Mouse (Mus musculus): ENCODE measurements at regions not wholly inside any gene's neighbourhood (a gene's known extent, or its start where the extent isn't known, plus 50 kb on each side); places are given as distances from the start of the nearest gene placed in this dataset.

- Histone ChIP-seq H3K27ac (replicated peaks) (no peak overlapping the region), H3K27me3 (ENCODE audit: control insufficient read depth, insufficient read depth, low read length) (no peaks in the 10 kb centered on the region), H3K36me3 (ENCODE audit: control insufficient read depth, insufficient read depth, low read length) (no peaks in the 10 kb centered on the region), H3K4me3 (ENCODE audit: low read depth, low read length) (no peak overlapping the region), H3K9me3 (ENCODE audit: control insufficient read depth, low read length) (no peaks in the 10 kb centered on the region), H3K4me2 (replicated peaks; ENCODE audit: low read depth) (no peak overlapping the region), H3K4me1 (replicated peaks; ENCODE audit: control insufficient read depth, insufficient read depth) (no peaks in the 10 kb centered on the region), H3K9ac (ENCODE audit: low read length) (no peak overlapping the region)
- ATAC-seq (ENCODE audit: low FRiP score, low TSS enrichment) (no peak), DNase-seq (ENCODE audit: low spot score) (no peak)
- TF ChIP-seq CTCF (IDR thresholded peaks at IDR 0.05; ENCODE audit: low read depth) (no peak), EP300 (optimal IDR thresholded peaks at IDR 0.05) (no peak)
- WGBS: 19% methylated on average over 2 of the region's 2 CpGs
Observed at GRCm38 (mm10) chr12:25733801-25734200, 636.9 kb upstream of the Id2 start.

- TF ChIP-seq EP300 (optimal IDR thresholded peaks at IDR 0.05) (no peak), CTCF (IDR thresholded peaks at IDR 0.05; ENCODE audit: low read depth) (no peak)
- DNase-seq (ENCODE audit: low spot score) (no peak), ATAC-seq (ENCODE audit: low FRiP score, low TSS enrichment) (no peak)
- H3K27ac ChIP-seq (replicated peaks): no peak overlapping the region
- 32% methylated on average over 2 of the region's 2 CpGs for WGBS
- H3K4me1 ChIP-seq (replicated peaks; ENCODE audit: control insufficient read depth, insufficient read depth): no peaks in the 10 kb centered on the region
- no peak overlapping the region for H3K9ac ChIP-seq (ENCODE audit: low read length)
- no peaks in the 10 kb centered on the region for H3K9me3 ChIP-seq (ENCODE audit: control insufficient read depth, low read length)
- no peaks in the 10 kb centered on the region for H3K36me3 ChIP-seq (ENCODE audit: control insufficient read depth, insufficient read depth, low read length)
- H3K4me2 ChIP-seq (replicated peaks; ENCODE audit: low read depth): no peak overlapping the region
- no peak overlapping the region for H3K4me3 ChIP-seq (ENCODE audit: low read depth, low read length)
- no peaks in the 10 kb centered on the region for H3K27me3 ChIP-seq (ENCODE audit: control insufficient read depth, insufficient read depth, low read length)
Observed at GRCm38 (mm10) chr12:25725774-25726173, 628.8 kb upstream of the Id2 start.

DNA sequence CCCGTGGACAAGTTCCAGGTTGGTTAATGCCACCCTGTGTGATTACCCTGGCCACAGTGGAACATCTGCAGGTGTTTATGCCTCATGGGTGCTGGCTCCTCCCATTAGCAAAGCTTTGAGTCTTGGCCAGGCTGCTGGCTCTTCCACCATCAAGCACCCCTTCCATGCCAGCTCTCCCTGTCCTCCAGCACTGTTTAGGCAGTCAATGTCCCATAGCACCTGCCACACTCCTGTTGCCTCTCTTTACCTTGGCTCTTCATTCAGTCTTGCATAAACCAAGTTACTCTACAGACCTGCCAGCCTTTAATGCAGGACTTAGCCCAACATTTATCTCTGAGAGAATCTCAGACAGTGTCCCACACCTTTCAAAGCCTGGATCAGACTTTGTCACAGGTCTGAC, 614.2 kb upstream of the Id2 start:
- H3K4me2 ChIP-seq (replicated peaks; ENCODE audit: low read depth): no peak overlapping the region
- TF ChIP-seq CTCF (IDR thresholded peaks at IDR 0.05; ENCODE audit: low read depth): no peak
- TF ChIP-seq EP300 (optimal IDR thresholded peaks at IDR 0.05): no peak
- no peak for ATAC-seq (ENCODE audit: low FRiP score, low TSS enrichment)

GRCm38 (mm10) chr12:25703023-25703400, 606.1 kb upstream of the Id2 start:
- H3K36me3 ChIP-seq (ENCODE audit: control insufficient read depth, insufficient read depth, low read length): no peaks in the 10 kb centered on the region
- H3K4me2 ChIP-seq (replicated peaks; ENCODE audit: low read depth): peak overlapping the region; percentile 17; the same call in 1 of the 2 replicates
- TF ChIP-seq CTCF (IDR thresholded peaks at IDR 0.05; ENCODE audit: low read depth): no peak
- no peak for TF ChIP-seq EP300 (optimal IDR thresholded peaks at IDR 0.05)
- no peaks in the 10 kb centered on the region for H3K27me3 ChIP-seq (ENCODE audit: control insufficient read depth, insufficient read depth, low read length)
- 24% methylated on average over 6 of the region's 6 CpGs for WGBS
- no peak overlapping the region for H3K4me3 ChIP-seq (ENCODE audit: low read depth, low read length)
- H3K9ac ChIP-seq (ENCODE audit: low read length): no peak overlapping the region
- DNase-seq (ENCODE audit: low spot score) (no peak), ATAC-seq (ENCODE audit: low FRiP score, low TSS enrichment) (no peak)
- H3K27ac ChIP-seq (replicated peaks): no peak overlapping the region
- no peaks in the 10 kb centered on the region for H3K9me3 ChIP-seq (ENCODE audit: control insufficient read depth, low read length)
- no peaks in the 10 kb centered on the region for H3K4me1 ChIP-seq (replicated peaks; ENCODE audit: control insufficient read depth, insufficient read depth)

More for the DNA sequence above, 614.2 kb upstream of the Id2 start:
- Histone ChIP-seq H3K9me3 (ENCODE audit: control insufficient read depth, low read length) (no peaks in the 10 kb centered on the region), H3K4me3 (ENCODE audit: low read depth, low read length) (no peak overlapping the region), H3K4me1 (replicated peaks; ENCODE audit: control insufficient read depth, insufficient read depth) (no peaks in the 10 kb centered on the region), H3K27me3 (ENCODE audit: control insufficient read depth, insufficient read depth, low read length) (no peaks in the 10 kb centered on the region), H3K27ac (replicated peaks) (no peak overlapping the region), H3K9ac (ENCODE audit: low read length) (no peak overlapping the region), H3K36me3 (ENCODE audit: control insufficient read depth, insufficient read depth, low read length) (no peaks in the 10 kb centered on the region)
- DNase-seq (ENCODE audit: low spot score): no peak
- WGBS: 86% methylated on average over 1 of the region's 1 CpGs

DNA sequence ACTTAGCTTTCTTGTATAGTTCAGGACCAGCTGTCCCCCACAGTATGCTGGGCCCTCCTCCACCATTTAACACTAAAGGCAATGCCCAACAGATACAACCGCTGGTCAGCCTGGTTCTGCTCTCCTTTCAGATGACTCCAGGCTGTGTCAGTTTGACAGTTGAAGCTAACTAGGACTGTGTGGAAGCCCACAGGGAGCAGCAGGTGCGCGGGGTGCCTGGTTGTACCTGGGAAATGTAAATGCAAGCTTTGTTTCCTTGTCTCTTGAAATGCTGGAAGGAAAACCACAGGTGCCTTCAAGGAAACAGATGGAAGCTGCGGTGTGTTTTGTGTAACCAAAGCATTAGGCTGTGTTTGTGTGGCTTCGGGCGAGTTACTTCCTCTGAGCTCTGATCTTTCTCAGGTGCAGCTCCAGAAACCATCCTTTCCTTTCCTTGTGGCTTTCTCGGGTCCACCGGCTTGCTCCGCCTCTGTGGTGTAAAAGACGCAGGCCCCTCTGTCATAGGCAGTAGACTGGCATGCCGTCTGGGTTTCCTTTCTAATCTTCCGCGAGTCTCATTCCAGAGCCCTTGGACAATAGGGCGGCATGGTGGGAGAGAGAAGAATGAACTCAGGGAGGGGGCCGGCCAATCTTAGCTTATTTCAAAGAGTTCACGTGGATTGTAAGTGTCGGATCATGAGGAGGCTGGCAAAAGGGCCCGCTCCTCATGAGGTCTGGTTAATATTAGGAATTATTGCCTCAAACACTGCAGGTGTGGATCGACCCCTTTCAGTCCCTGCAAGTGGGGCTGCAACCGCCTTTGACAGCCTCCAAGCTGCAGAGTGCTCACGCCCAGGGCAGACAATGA, 605.5 kb upstream of the Id2 start:
- TF ChIP-seq CTCF (IDR thresholded peaks at IDR 0.05; ENCODE audit: low read depth): no peak
- TF ChIP-seq EP300 (optimal IDR thresholded peaks at IDR 0.05): no peak
- no peaks in the 10 kb centered on the region for H3K4me1 ChIP-seq (replicated peaks; ENCODE audit: control insufficient read depth, insufficient read depth)
- H3K9ac ChIP-seq (ENCODE audit: low read length): no peak overlapping the region
- ATAC-seq (ENCODE audit: low FRiP score, low TSS enrichment): no peak
- peak overlapping the region; percentile 17; the same call in 1 of the 2 replicates for H3K4me2 ChIP-seq (replicated peaks; ENCODE audit: low read depth)
- no peaks in the 10 kb centered on the region for H3K27me3 ChIP-seq (ENCODE audit: control insufficient read depth, insufficient read depth, low read length)
- no peaks in the 10 kb centered on the region for H3K9me3 ChIP-seq (ENCODE audit: control insufficient read depth, low read length)
- 29% methylated on average over 21 of the region's 21 CpGs for WGBS
- no peak for DNase-seq (ENCODE audit: low spot score)
- H3K4me3 ChIP-seq (ENCODE audit: low read depth, low read length): no peak overlapping the region
- H3K27ac ChIP-seq (replicated peaks): no peak overlapping the region
- H3K36me3 ChIP-seq (ENCODE audit: control insufficient read depth, insufficient read depth, low read length): no peaks in the 10 kb centered on the region

- H3K36me3 ChIP-seq (ENCODE audit: control insufficient read depth, insufficient read depth, low read length): no peaks in the 10 kb centered on the region
- DNase-seq (ENCODE audit: low spot score) (no peak), ATAC-seq (ENCODE audit: low FRiP score, low TSS enrichment) (no peak)
- no peaks in the 10 kb centered on the region for H3K4me1 ChIP-seq (replicated peaks; ENCODE audit: control insufficient read depth, insufficient read depth)
- no peak overlapping the region for H3K4me3 ChIP-seq (ENCODE audit: low read depth, low read length)
- TF ChIP-seq CTCF (IDR thresholded peaks at IDR 0.05; ENCODE audit: low read depth): no peak
- TF ChIP-seq EP300 (optimal IDR thresholded peaks at IDR 0.05): no peak
- H3K27ac ChIP-seq (replicated peaks): no peak overlapping the region
- no peak overlapping the region for H3K4me2 ChIP-seq (replicated peaks; ENCODE audit: low read depth)
- no peaks in the 10 kb centered on the region for H3K9me3 ChIP-seq (ENCODE audit: control insufficient read depth, low read length)
- H3K9ac ChIP-seq (ENCODE audit: low read length): no peak overlapping the region
- no peaks in the 10 kb centered on the region for H3K27me3 ChIP-seq (ENCODE audit: control insufficient read depth, insufficient read depth, low read length)
Observed at GRCm38 (mm10) chr12:25687063-25687462, 590.1 kb upstream of the Id2 start.

Measured in stomach, postnatal 0 days (tissue).